Mouse (Mus musculus): Measurements from ENCODE around the gene Vmn1r185. TPM values are rescaled to one million over a fixed set of nuclear protein-coding genes. Genes with fewer than 3 reads are reported as not detected.
"Not testable (repeated sequence)": the region's sequence is repeated elsewhere in the genome, so short reads cannot be mapped to it uniquely, and the experiment has no call there.

The Vmn1r185 gene
- total RNA-seq (2021): not detected

DNA sequence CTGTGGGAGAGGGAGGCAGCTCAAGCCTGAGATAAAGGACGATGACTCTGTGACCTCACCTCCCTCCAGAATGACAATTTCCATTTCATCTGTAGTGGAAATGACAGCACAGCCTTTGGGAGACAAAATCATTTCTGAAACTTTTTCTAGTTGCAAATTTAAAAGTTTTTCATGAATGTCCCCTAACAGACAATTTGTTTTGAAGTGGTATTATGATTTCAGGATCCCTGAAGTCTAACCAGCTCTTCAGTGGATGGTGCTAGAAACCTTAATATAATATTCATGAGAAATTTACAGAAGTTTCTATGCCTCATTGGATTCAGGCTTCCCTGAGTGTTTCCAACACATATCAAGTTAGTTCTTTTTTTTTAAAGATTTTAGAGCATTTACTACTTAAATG is at the start of gene Vmn1r185:
Vmn1r185 (minus strand) TSS at position 101 of the 400 bp plus-strand sequence.
- intact Hi-C loops (cut with DNase I); DNase-seq (ENCODE audit: low spot score): not testable (repeated sequence)

DNA sequence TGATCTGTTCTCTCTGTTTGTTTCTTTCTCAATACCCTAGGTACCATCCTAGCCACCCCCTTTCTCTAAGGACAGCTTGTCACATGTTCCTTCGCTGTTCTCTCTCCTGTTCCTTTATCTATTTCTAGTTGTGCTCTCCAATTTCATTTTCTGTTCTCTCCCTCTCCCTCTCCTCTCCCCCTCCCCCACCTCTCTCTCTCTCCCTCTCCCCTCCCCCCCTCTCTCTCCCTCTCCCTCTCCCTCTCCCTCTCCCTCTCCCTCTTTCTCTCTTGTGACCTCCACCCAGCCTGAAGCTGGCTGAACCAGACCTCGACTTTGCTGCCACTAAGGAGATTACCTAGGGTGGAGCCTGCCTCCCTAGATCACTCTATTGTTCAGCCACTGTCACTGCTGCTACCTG is 49.2 kb upstream of the Vmn1r185 start:
- intact Hi-C loops (cut with DNase I); DNase-seq (ENCODE audit: low spot score): not testable (repeated sequence)

DNA sequence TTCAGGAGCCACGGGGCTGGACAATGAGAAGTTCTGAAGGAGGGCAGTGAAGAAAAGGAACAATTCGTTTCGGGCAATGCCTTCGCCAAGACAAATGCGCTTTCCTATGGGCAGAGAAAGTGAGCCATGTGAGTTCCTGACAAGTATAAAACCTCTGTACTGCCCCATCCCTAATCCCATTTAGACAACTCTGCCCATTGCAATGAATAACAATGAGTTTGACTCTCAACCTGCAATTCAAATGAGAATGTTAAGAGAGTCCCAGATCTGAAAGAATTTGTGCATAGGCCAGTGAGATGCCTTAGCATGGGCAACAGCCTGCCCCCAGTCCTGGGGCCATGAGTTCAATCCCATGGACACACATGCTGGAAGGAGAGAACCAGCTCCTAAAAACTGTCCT is 47.7 kb upstream of the Vmn1r185 start:
- intact Hi-C loops (cut with DNase I): no loop called here
- DNase-seq (ENCODE audit: low spot score): no peak

DNA sequence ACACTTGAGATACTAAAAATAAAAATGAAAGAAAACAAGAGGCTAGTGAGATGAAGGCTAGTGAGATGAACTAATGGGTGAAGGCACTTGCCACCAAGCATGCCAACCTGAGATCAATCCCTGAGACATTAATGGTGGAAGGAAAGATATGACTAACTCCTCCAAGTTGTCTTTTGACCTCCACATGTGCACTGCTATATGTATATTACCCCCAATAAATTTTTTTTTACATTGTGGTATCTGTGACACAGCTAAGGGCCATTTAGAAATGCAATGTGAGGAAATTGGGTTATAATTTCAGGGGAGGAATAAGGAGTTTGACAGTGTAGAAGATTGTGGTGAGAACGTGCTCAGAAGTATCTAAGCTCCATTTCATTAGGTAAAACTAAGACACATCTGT is 28.5 kb downstream of the Vmn1r185 start:
- intact Hi-C loops (cut with DNase I): no loop called here
- DNase-seq (ENCODE audit: low spot score): no peak

DNA sequence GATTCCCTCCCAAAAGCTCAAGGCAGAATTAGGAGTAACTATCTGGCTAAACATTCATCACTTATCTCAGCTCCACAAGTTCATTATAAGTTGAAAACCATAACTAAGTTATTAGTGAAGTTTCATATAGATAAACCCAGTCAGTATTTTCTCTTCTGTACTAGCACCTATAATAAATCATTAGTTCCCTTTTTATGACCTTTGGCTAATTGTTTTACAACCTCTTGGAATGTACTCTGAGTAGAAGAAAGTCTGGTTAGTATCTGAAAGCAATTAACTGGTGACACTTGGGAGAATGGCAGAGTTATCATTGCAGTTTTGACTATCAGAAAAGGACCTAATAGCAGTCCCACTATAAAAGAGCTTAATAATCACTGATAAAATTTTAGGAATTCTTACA is 29.2 kb downstream of the Vmn1r185 start:
- intact Hi-C loops (cut with DNase I): no loop called here
- DNase-seq (ENCODE audit: low spot score): no peak

Other genes starting within 250 kb of the Vmn1r185 start
- gene Nlrp9c, start 214.8 kb downstream of the Vmn1r185 start, total RNA-seq (2021): not detected
- not detected for gene Nlrp4a, start 183.4 kb downstream of the Vmn1r185 start, total RNA-seq (2021)
- gene Nlrp9a, start 83.4 kb downstream of the Vmn1r185 start, total RNA-seq (2021): not detected
- gene Cyp2b23, start 68.0 kb upstream of the Vmn1r185 start, total RNA-seq (2021): not detected
- gene Cyp2b19, start 138.7 kb upstream of the Vmn1r185 start, total RNA-seq (2021): not detected
- not detected for gene Cyp2g1, start 190.4 kb upstream of the Vmn1r185 start, total RNA-seq (2021)
- gene Cyp2a5, start 216.8 kb upstream of the Vmn1r185 start, total RNA-seq (2021): not detected

All from heart, postnatal 25 days (tissue).